Mouse (Mus musculus) bone marrow macrophage, adult 2 months (primary cell): ENCODE measurements around the gene Top3a.

Experiments
- CTCF ChIP-seq: IDR thresholded peaks from 2 replicates; pipeline ENCODE4 v1.5.1; 2012; ENCODE audit warnings: low read depth, mild to moderate bottlenecking, low read length, moderate library complexity
- POLR2A ChIP-seq: IDR thresholded peaks from 2 replicates; pipeline ENCODE4 v1.6.1; 2012; ENCODE audit warnings: mild to moderate bottlenecking, low read depth, low read length, borderline replicate concordance

GRCm38 (mm10) chr11:60810046-60810965 lies 33.1 kb upstream of the Top3a start:
- TF ChIP-seq POLR2A (no peak), CTCF (no peak)
